Mouse (Mus musculus): ENCODE data around the gene Ifitm6. TPM values are rescaled to one million over a fixed set of nuclear protein-coding genes. Genes with fewer than 3 reads are reported as not detected.
"Not testable (repeated sequence)": the region's sequence is repeated elsewhere in the genome, so short reads cannot be mapped to it uniquely, and the experiment has no call there.

Gene Ifitm6
- total RNA-seq, 2 experiments from 2014 or later: 0.61 TPM; not detected in 1

GRCm38 (mm10) chr7:141009665-141010064 lies 8.1 kb downstream of the Ifitm6 start:
- no peak for DNase-seq (ENCODE audit: low spot score in 2 of 2)

- DNase-seq (ENCODE audit: low spot score in 2 of 2): peak; percentile 19 to 42
Measured at GRCm38 (mm10) chr7:141008938-141009660, 8.6 kb downstream of the Ifitm6 start.

GRCm38 (mm10) chr7:141008312-141008761 lies 9.4 kb downstream of the Ifitm6 start:
- DNase-seq (ENCODE audit: low spot score in 2 of 2): no peak

- peak in 1 of 2 experiments; percentile 7 for DNase-seq (ENCODE audit: low spot score in 2 of 2)
Measured at GRCm38 (mm10) chr7:141006914-141007313, 10.8 kb downstream of the Ifitm6 start.

GRCm38 (mm10) chr7:141006446-141006845 lies 11.3 kb downstream of the Ifitm6 start:
- no peak for DNase-seq (ENCODE audit: low spot score in 2 of 2)

- DNase-seq (ENCODE audit: low spot score in 2 of 2): no peak
Measured at GRCm38 (mm10) chr7:141003248-141004010, 14.3 kb downstream of the Ifitm6 start.

GRCm38 (mm10) chr7:141000881-141001708 lies 16.6 kb downstream of the Ifitm6 start:
- DNase-seq (ENCODE audit: low spot score in 2 of 2): no peak

- no peak for DNase-seq (ENCODE audit: low spot score in 2 of 2)
Measured at GRCm38 (mm10) chr7:140998853-140999700, 18.6 kb downstream of the Ifitm6 start.

GRCm38 (mm10) chr7:140997817-140998216 lies 19.9 kb downstream of the Ifitm6 start:
- DNase-seq (ENCODE audit: low spot score in 2 of 2): no peak

- DNase-seq (ENCODE audit: low spot score in 2 of 2): no peak
Measured at GRCm38 (mm10) chr7:140991117-140991689, 26.5 kb downstream of the Ifitm6 start.

GRCm38 (mm10) chr7:140990622-140991021 lies 27.1 kb downstream of the Ifitm6 start:
- DNase-seq (ENCODE audit: low spot score in 2 of 2): no peak

GRCm38 (mm10) chr7:140990185-140990584 lies 27.5 kb downstream of the Ifitm6 start:
- DNase-seq (ENCODE audit: low spot score in 2 of 2): no peak

GRCm38 (mm10) chr7:140989022-140989421 lies 28.7 kb downstream of the Ifitm6 start:
- DNase-seq (ENCODE audit: low spot score in 2 of 2): peak in 1 of 2 experiments; percentile 9

GRCm38 (mm10) chr7:140987182-140988138 lies 30.3 kb downstream of the Ifitm6 start:
- DNase-seq (ENCODE audit: low spot score in 2 of 2): peak; percentile 28 to 47

GRCm38 (mm10) chr7:140982971-140983370 lies 34.8 kb downstream of the Ifitm6 start:
- no peak for DNase-seq (ENCODE audit: low spot score in 2 of 2)

GRCm38 (mm10) chr7:140981704-140982103 lies 36.0 kb downstream of the Ifitm6 start:
- no peak for DNase-seq (ENCODE audit: low spot score in 2 of 2)

GRCm38 (mm10) chr7:140976720-140977119 lies 41.0 kb downstream of the Ifitm6 start:
- not testable (repeated sequence) for DNase-seq (ENCODE audit: low spot score in 2 of 2)

GRCm38 (mm10) chr7:140975465-140975864 lies 42.3 kb downstream of the Ifitm6 start:
- DNase-seq (ENCODE audit: low spot score in 2 of 2): no peak

GRCm38 (mm10) chr7:140974940-140975339 lies 42.8 kb downstream of the Ifitm6 start:
- no peak for DNase-seq (ENCODE audit: low spot score in 2 of 2)

All from left cerebral cortex, adult 18-20 months (tissue).